Mouse (Mus musculus) C2C12 (cell line): ENCODE results near the gene Spem2. TPM values are rescaled to one million over a fixed set of nuclear protein-coding genes. Genes with fewer than 3 reads are reported as not detected.
A peak's percentile ranks its signal among the peaks of the same experiment; 100 is the strongest.

Source experiments
- H3K27me3 ChIP-seq: one replicate; pipeline ENCODE4 v1.6.1; 2011; ENCODE audit not compliant: control insufficient read depth, insufficient read depth, insufficient read length
- H3K36me3 ChIP-seq: one replicate; pipeline ENCODE4 v1.6.1; 2011; ENCODE audit not compliant: control insufficient read depth, insufficient read depth
- H3K4me3 ChIP-seq: one replicate; pipeline ENCODE4 v1.5.1; 2011; ENCODE audit warnings: mild to moderate bottlenecking, control low read depth; ENCODE audit not compliant: poor library complexity, insufficient read depth, severe bottlenecking
- H3K79me2 ChIP-seq: one replicate; pipeline ENCODE4 v1.6.1; 2011; ENCODE audit not compliant: control insufficient read depth, insufficient read depth
- H3K79me3 ChIP-seq: one replicate; pipeline ENCODE4 v1.6.1; 2011; ENCODE audit warnings: low read depth, control low read depth
- H3ac ChIP-seq: one replicate; pipeline ENCODE3; 2011; ENCODE audit warnings: low read depth; ENCODE audit not compliant: control insufficient read depth, insufficient read length
- CEBPB ChIP-seq: IDR thresholded peaks from one replicate; pipeline ENCODE4 v1.6.1; 2011; ENCODE audit warnings: low read depth, mild to moderate bottlenecking, control low read depth, moderate library complexity
- CTCF ChIP-seq: IDR thresholded peaks from one replicate; pipeline ENCODE4 v1.5.1; 2011; ENCODE audit not compliant: control insufficient read depth, insufficient read depth, insufficient read length
- FOSL1 ChIP-seq: IDR thresholded peaks from one replicate; pipeline ENCODE4 v1.8.0; 2011; ENCODE audit warnings: mild to moderate bottlenecking, low read length; ENCODE audit not compliant: poor library complexity, insufficient read depth, severe bottlenecking
- MAX ChIP-seq: IDR thresholded peaks from one replicate; pipeline ENCODE4 v1.6.1; 2011; ENCODE audit warnings: mild to moderate bottlenecking, control low read depth
- MYOD1 ChIP-seq: IDR thresholded peaks from one replicate; pipeline ENCODE4 v1.6.1; 2011; ENCODE audit warnings: low read depth; ENCODE audit not compliant: control insufficient read depth, insufficient read length
- MYOG ChIP-seq: IDR thresholded peaks from one replicate; pipeline ENCODE4 v1.6.1; 2011; ENCODE audit not compliant: control insufficient read depth, insufficient read length; ENCODE audit errors: extremely low read depth
- USF1 ChIP-seq: IDR thresholded peaks from one replicate; pipeline ENCODE4 v1.6.1; 2011; ENCODE audit warnings: low read depth, mild to moderate bottlenecking, control low read depth, moderate library complexity
- polyA plus RNA-seq: library from polyadenylated mRNA; unstranded; fragments of >200 nt; fragmentation: generic; extraction: Trizol; gene quantifications from one replicate; pipeline ENCODE4 v1.2.1, GENCODE M21; 2012; ENCODE audit warnings: missing spikeins

The Spem2 gene
- polyA plus RNA-seq, 1 experiment, result not detected

- no peaks in the 10 kb centered on the region for H3K27me3 ChIP-seq
Measured at GRCm38 (mm10) chr11:69800138-69800391, 18.2 kb downstream of the Spem2 start.

GRCm38 (mm10) chr11:69799394-69800137 lies 18.7 kb downstream of the Spem2 start:
- Histone ChIP-seq H3K79me3 (no peaks in the 10 kb centered on the region), H3K79me2 (no peaks in the 10 kb centered on the region), H3K36me3 (no peaks in the 10 kb centered on the region), H3K4me3 (peak overlapping the region; percentile 2), H3ac (no peak overlapping the region), H3K27me3 (no peaks in the 10 kb centered on the region)
- TF ChIP-seq USF1 (no peak), CEBPB (no peak), FOSL1 (no peak), MAX (no peak), CTCF (no peak), MYOD1 (no peak), MYOG (no peak)

More at GRCm38 (mm10) chr11:69800138-69800391, 18.2 kb downstream of the Spem2 start:
- Histone ChIP-seq H3K36me3 (no peaks in the 10 kb centered on the region), H3ac (no peak overlapping the region), H3K79me3 (no peaks in the 10 kb centered on the region), H3K4me3 (peak overlapping the region; percentile 2), H3K79me2 (no peaks in the 10 kb centered on the region)
- TF ChIP-seq FOSL1, result no peak
- no peak for TF ChIP-seq USF1
- TF ChIP-seq MYOD1, result peak; percentile 83

- H3ac ChIP-seq, result no peak overlapping the region
- peaks cover 6% of the 10 kb centered on the region for H3K36me3 ChIP-seq
- no peaks in the 10 kb centered on the region for H3K79me3 ChIP-seq
- no peaks in the 10 kb centered on the region for H3K79me2 ChIP-seq
- H3K27me3 ChIP-seq, result no peaks in the 10 kb centered on the region
- TF ChIP-seq CEBPB, result peak; percentile 68
- peak; percentile 27 for TF ChIP-seq FOSL1
- TF ChIP-seq CTCF, result no peak
- TF ChIP-seq MYOD1, result peak; percentile 61
- no peak overlapping the region for H3K4me3 ChIP-seq
Measured at GRCm38 (mm10) chr11:69797924-69798323, 20.3 kb downstream of the Spem2 start.

- H3K79me2 ChIP-seq, result no peaks in the 10 kb centered on the region
- H3K4me3 ChIP-seq, result peak overlapping the region; percentile 35
- H3K27me3 ChIP-seq, result no peaks in the 10 kb centered on the region
- no peaks in the 10 kb centered on the region for H3K79me3 ChIP-seq
- peaks cover 20% of the 10 kb centered on the region for H3K36me3 ChIP-seq
- no peak for TF ChIP-seq CEBPB
- H3ac ChIP-seq, result peak overlapping the region; percentile 27
Measured at GRCm38 (mm10) chr11:69795983-69796435, 22.3 kb downstream of the Spem2 start.

- Histone ChIP-seq H3K79me3 (no peaks in the 10 kb centered on the region), H3K4me3 (peak within 1 kb of the TSS; percentile 35), H3K79me2 (no peaks in the 10 kb centered on the region), H3ac (peak within 1 kb of the TSS; percentile 72), H3K27me3 (no peaks in the 10 kb centered on the region), H3K36me3 (peaks cover 20% of the 10 kb centered on the region)
- TF ChIP-seq MYOG, result no peak
- TF ChIP-seq CEBPB, result no peak
- TF ChIP-seq CTCF, result no peak
- TF ChIP-seq MYOD1, result peak; percentile 92
- TF ChIP-seq MAX, result peak; percentile 46
- no peak for TF ChIP-seq USF1
- no peak for TF ChIP-seq FOSL1
Measured at GRCm38 (mm10) chr11:69795168-69795982, 22.9 kb downstream of the Spem2 start, which contains the start of gene Chrnb1. Gene Chrnb1 (minus strand): TSS chr11:69795943.

- no peak for TF ChIP-seq CTCF
- no peak for TF ChIP-seq USF1
- no peak for TF ChIP-seq MYOG
- no peak for TF ChIP-seq FOSL1
- no peak for TF ChIP-seq MYOD1
- no peak for TF ChIP-seq MAX
- TF ChIP-seq CEBPB, result no peak
- H3K27me3 ChIP-seq, result no peaks in the 10 kb centered on the region
Measured at GRCm38 (mm10) chr11:69793429-69793828, 24.8 kb downstream of the Spem2 start.

More at GRCm38 (mm10) chr11:69793429-69793828, 24.8 kb downstream of the Spem2 start:
- Histone ChIP-seq H3K36me3 (peaks cover 31% of the 10 kb centered on the region), H3K79me3 (no peaks in the 10 kb centered on the region), H3K4me3 (no peak overlapping the region), H3K79me2 (no peaks in the 10 kb centered on the region), H3ac (no peak overlapping the region)
